Mouse (Mus musculus) spleen, adult 2 months (tissue): Measurements from ENCODE around the gene Mark2.

Source experiments
- CTCF ChIP-seq: fragments of 200-500 bp; IDR thresholded peaks from 2 replicates; pipeline ENCODE4 v1.5.1; 2011; ENCODE audit warnings: mild to moderate bottlenecking, inconsistent platforms; ENCODE audit not compliant: insufficient read depth, insufficient read length, insufficient replicate concordance; ENCODE audit errors: extremely low read depth
- POLR2A ChIP-seq: fragments of 200-500 bp; IDR thresholded peaks from 2 replicates; pipeline ENCODE4 v1.6.1; 2011; ENCODE audit warnings: low read depth, low read length, inconsistent platforms

- no peak for TF ChIP-seq CTCF
- no peak for TF ChIP-seq POLR2A
Measured at GRCm38 (mm10) chr19:7300078-7300477, 41.6 kb downstream of the Mark2 start.
